Mouse (Mus musculus): Measurements from ENCODE around the gene Rgs9. TPM values are rescaled to one million over a fixed set of nuclear protein-coding genes. Genes with fewer than 3 reads are reported as not detected.

The Rgs9 gene
- polyA plus RNA-seq, 1 experiment from 2014 or later, result 16.1 TPM

GRCm38 (mm10) chr11:109334773-109335172, 36.8 kb upstream of the Rgs9 start:
- WGBS, result 94% methylated on average over 4 of the region's 4 CpGs
- Histone ChIP-seq H3K36me3 (ENCODE audit: control insufficient read depth, insufficient read depth, low read length) (no peaks in the 10 kb centered on the region), H3K4me3 (ENCODE audit: low read depth, low read length) (no peak overlapping the region), H3K4me1 (ENCODE audit: control insufficient read depth, insufficient read depth, low read length) (no peaks in the 10 kb centered on the region), H3K9me3 (ENCODE audit: control insufficient read depth, low read length) (no peaks in the 10 kb centered on the region), H3K27ac (ENCODE audit: low read depth, low read length) (no peak overlapping the region), H3K9ac (replicated peaks; ENCODE audit: low read depth, low read length) (no peak overlapping the region), H3K27me3 (ENCODE audit: control insufficient read depth, insufficient read depth, low read length) (no peaks in the 10 kb centered on the region), H3K4me2 (ENCODE audit: low read depth, low read length) (no peak overlapping the region)
- ATAC-seq (ENCODE audit: low read depth), result no peak

DNA sequence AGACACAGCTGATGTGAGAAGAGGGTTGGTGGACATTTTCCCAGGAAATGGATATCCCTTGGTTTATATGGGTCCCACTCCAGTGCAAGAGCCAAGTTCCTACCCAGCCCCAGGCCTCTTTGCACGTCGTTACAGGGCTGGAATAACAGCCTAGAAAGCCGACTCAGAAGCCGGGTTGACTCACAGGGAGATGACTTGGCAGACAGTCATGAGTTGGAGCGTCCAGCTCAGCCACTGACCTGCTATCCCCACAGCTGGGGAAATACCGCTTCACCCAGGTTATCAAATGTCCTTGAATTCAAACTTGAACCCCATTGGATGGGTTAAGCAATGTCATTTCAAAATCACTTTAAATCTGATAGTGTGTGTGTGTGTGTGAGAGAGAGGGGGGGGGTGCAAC, 34.8 kb upstream of the Rgs9 start:
- WGBS, result 78% methylated on average over 6 of the region's 6 CpGs
- no peaks in the 10 kb centered on the region for H3K36me3 ChIP-seq (ENCODE audit: control insufficient read depth, insufficient read depth, low read length)
- peaks cover 7% of the 10 kb centered on the region; the same call in 1 of the 2 replicates for H3K4me1 ChIP-seq (ENCODE audit: control insufficient read depth, insufficient read depth, low read length)
- H3K9ac ChIP-seq (replicated peaks; ENCODE audit: low read depth, low read length), result no peak overlapping the region
- H3K4me2 ChIP-seq (ENCODE audit: low read depth, low read length), result no peak overlapping the region
- no peaks in the 10 kb centered on the region for H3K27me3 ChIP-seq (ENCODE audit: control insufficient read depth, insufficient read depth, low read length)
- H3K9me3 ChIP-seq (ENCODE audit: control insufficient read depth, low read length), result no peaks in the 10 kb centered on the region
- no peak overlapping the region for H3K27ac ChIP-seq (ENCODE audit: low read depth, low read length)
- no peak for ATAC-seq (ENCODE audit: low read depth)
- H3K4me3 ChIP-seq (ENCODE audit: low read depth, low read length), result no peak overlapping the region

GRCm38 (mm10) chr11:109331424-109331824, 33.5 kb upstream of the Rgs9 start:
- Histone ChIP-seq H3K4me3 (ENCODE audit: low read depth, low read length) (no peak overlapping the region), H3K4me1 (ENCODE audit: control insufficient read depth, insufficient read depth, low read length) (peaks cover 10% of the 10 kb centered on the region; the same call in 1 of the 2 replicates), H3K9me3 (ENCODE audit: control insufficient read depth, low read length) (no peaks in the 10 kb centered on the region), H3K4me2 (ENCODE audit: low read depth, low read length) (peak overlapping the region; percentile 32), H3K27ac (ENCODE audit: low read depth, low read length) (no peak overlapping the region), H3K9ac (replicated peaks; ENCODE audit: low read depth, low read length) (no peak overlapping the region), H3K36me3 (ENCODE audit: control insufficient read depth, insufficient read depth, low read length) (no peaks in the 10 kb centered on the region), H3K27me3 (ENCODE audit: control insufficient read depth, insufficient read depth, low read length) (no peaks in the 10 kb centered on the region)
- WGBS, result 8% methylated on average over 6 of the region's 6 CpGs
- peak; percentile 92 for ATAC-seq (ENCODE audit: low read depth)

GRCm38 (mm10) chr11:109330706-109331393, 32.9 kb upstream of the Rgs9 start:
- no peaks in the 10 kb centered on the region for H3K27me3 ChIP-seq (ENCODE audit: control insufficient read depth, insufficient read depth, low read length)
- H3K4me2 ChIP-seq (ENCODE audit: low read depth, low read length), result peak overlapping the region; percentile 32
- H3K36me3 ChIP-seq (ENCODE audit: control insufficient read depth, insufficient read depth, low read length), result no peaks in the 10 kb centered on the region
- H3K4me1 ChIP-seq (ENCODE audit: control insufficient read depth, insufficient read depth, low read length), result peaks cover 10% of the 10 kb centered on the region; the same call in 1 of the 2 replicates
- ATAC-seq (ENCODE audit: low read depth), result peak; percentile 39; the same call in 1 of the 2 replicates
- no peak overlapping the region for H3K9ac ChIP-seq (replicated peaks; ENCODE audit: low read depth, low read length)
- no peak overlapping the region for H3K27ac ChIP-seq (ENCODE audit: low read depth, low read length)
- H3K4me3 ChIP-seq (ENCODE audit: low read depth, low read length), result no peak overlapping the region
- no peaks in the 10 kb centered on the region for H3K9me3 ChIP-seq (ENCODE audit: control insufficient read depth, low read length)
- 39% methylated on average over 17 of the region's 17 CpGs for WGBS

DNA sequence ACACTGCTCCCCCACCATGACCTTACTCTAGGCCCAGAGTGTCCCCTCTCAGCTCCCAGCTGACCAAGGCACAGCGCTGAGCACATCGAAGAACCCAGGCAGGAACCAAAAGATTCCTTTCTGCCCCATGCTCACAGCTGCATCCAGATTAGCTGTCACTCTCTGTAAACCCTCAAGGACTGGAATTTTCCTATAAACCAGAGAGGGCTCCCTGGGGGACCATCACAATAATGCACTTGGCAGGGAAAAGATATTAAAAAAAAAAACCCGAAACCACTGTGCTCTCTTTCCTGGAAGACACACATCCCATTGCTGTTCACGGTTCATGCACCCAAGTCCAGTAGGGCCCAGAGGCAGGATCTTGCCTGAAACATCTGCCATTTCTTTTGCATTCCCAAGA, 31.4 kb upstream of the Rgs9 start:
- H3K9ac ChIP-seq (replicated peaks; ENCODE audit: low read depth, low read length), result no peak overlapping the region
- no peaks in the 10 kb centered on the region for H3K27me3 ChIP-seq (ENCODE audit: control insufficient read depth, insufficient read depth, low read length)
- no peak overlapping the region for H3K27ac ChIP-seq (ENCODE audit: low read depth, low read length)
- H3K9me3 ChIP-seq (ENCODE audit: control insufficient read depth, low read length), result no peaks in the 10 kb centered on the region
- no peak for ATAC-seq (ENCODE audit: low read depth)
- no peaks in the 10 kb centered on the region for H3K36me3 ChIP-seq (ENCODE audit: control insufficient read depth, insufficient read depth, low read length)
- WGBS, result 52% methylated on average over 4 of the region's 4 CpGs
- no peak overlapping the region for H3K4me2 ChIP-seq (ENCODE audit: low read depth, low read length)
- H3K4me1 ChIP-seq (ENCODE audit: control insufficient read depth, insufficient read depth, low read length), result peaks cover 10% of the 10 kb centered on the region; the same call in 1 of the 2 replicates
- H3K4me3 ChIP-seq (ENCODE audit: low read depth, low read length), result no peak overlapping the region

GRCm38 (mm10) chr11:109327952-109328351, 30.0 kb upstream of the Rgs9 start:
- Histone ChIP-seq H3K27ac (ENCODE audit: low read depth, low read length) (no peak overlapping the region), H3K27me3 (ENCODE audit: control insufficient read depth, insufficient read depth, low read length) (no peaks in the 10 kb centered on the region), H3K9me3 (ENCODE audit: control insufficient read depth, low read length) (no peaks in the 10 kb centered on the region), H3K4me2 (ENCODE audit: low read depth, low read length) (no peak overlapping the region), H3K4me1 (ENCODE audit: control insufficient read depth, insufficient read depth, low read length) (peaks cover 10% of the 10 kb centered on the region; the same call in 1 of the 2 replicates), H3K4me3 (ENCODE audit: low read depth, low read length) (no peak overlapping the region), H3K36me3 (ENCODE audit: control insufficient read depth, insufficient read depth, low read length) (no peaks in the 10 kb centered on the region), H3K9ac (replicated peaks; ENCODE audit: low read depth, low read length) (no peak overlapping the region)
- no peak for ATAC-seq (ENCODE audit: low read depth)
- WGBS, result 83% methylated on average over 10 of the region's 10 CpGs

- Histone ChIP-seq H3K9ac (replicated peaks; ENCODE audit: low read depth, low read length) (no peak overlapping the region), H3K4me3 (ENCODE audit: low read depth, low read length) (no peak overlapping the region), H3K4me2 (ENCODE audit: low read depth, low read length) (no peak overlapping the region), H3K27ac (ENCODE audit: low read depth, low read length) (no peak overlapping the region; the same call in 1 of the 2 replicates), H3K9me3 (ENCODE audit: control insufficient read depth, low read length) (no peaks in the 10 kb centered on the region), H3K4me1 (ENCODE audit: control insufficient read depth, insufficient read depth, low read length) (peaks cover 10% of the 10 kb centered on the region; the same call in 1 of the 2 replicates), H3K27me3 (ENCODE audit: control insufficient read depth, insufficient read depth, low read length) (no peaks in the 10 kb centered on the region), H3K36me3 (ENCODE audit: control insufficient read depth, insufficient read depth, low read length) (no peaks in the 10 kb centered on the region)
- ATAC-seq (ENCODE audit: low read depth), result no peak
- WGBS, result 25% methylated on average over 3 of the region's 3 CpGs
Measured at GRCm38 (mm10) chr11:109327381-109327780, 29.5 kb upstream of the Rgs9 start.

- Histone ChIP-seq H3K27ac (ENCODE audit: low read depth, low read length) (no peak overlapping the region), H3K4me3 (ENCODE audit: low read depth, low read length) (no peak overlapping the region), H3K9ac (replicated peaks; ENCODE audit: low read depth, low read length) (no peak overlapping the region), H3K9me3 (ENCODE audit: control insufficient read depth, low read length) (no peaks in the 10 kb centered on the region), H3K27me3 (ENCODE audit: control insufficient read depth, insufficient read depth, low read length) (no peaks in the 10 kb centered on the region), H3K36me3 (ENCODE audit: control insufficient read depth, insufficient read depth, low read length) (no peaks in the 10 kb centered on the region), H3K4me2 (ENCODE audit: low read depth, low read length) (no peak overlapping the region), H3K4me1 (ENCODE audit: control insufficient read depth, insufficient read depth, low read length) (peaks cover 10% of the 10 kb centered on the region; the same call in 1 of the 2 replicates)
- 71% methylated on average over 13 of the region's 13 CpGs for WGBS
- no peak for ATAC-seq (ENCODE audit: low read depth)
Measured at GRCm38 (mm10) chr11:109326270-109326669, 28.3 kb upstream of the Rgs9 start.

- H3K4me2 ChIP-seq (ENCODE audit: low read depth, low read length), result no peak overlapping the region
- peak overlapping the region; percentile 16; the same call in 1 of the 2 replicates for H3K27ac ChIP-seq (ENCODE audit: low read depth, low read length)
- WGBS, result 32% methylated on average over 8 of the region's 8 CpGs
- no peaks in the 10 kb centered on the region for H3K9me3 ChIP-seq (ENCODE audit: control insufficient read depth, low read length)
- no peaks in the 10 kb centered on the region for H3K36me3 ChIP-seq (ENCODE audit: control insufficient read depth, insufficient read depth, low read length)
- H3K4me3 ChIP-seq (ENCODE audit: low read depth, low read length), result no peak overlapping the region
- peak; percentile 90 for ATAC-seq (ENCODE audit: low read depth)
- no peaks in the 10 kb centered on the region for H3K4me1 ChIP-seq (ENCODE audit: control insufficient read depth, insufficient read depth, low read length)
- H3K9ac ChIP-seq (replicated peaks; ENCODE audit: low read depth, low read length), result 0 out of 2 replicates have a peak overlapping the region, but pooled peaks have one; percentile 11
- no peaks in the 10 kb centered on the region for H3K27me3 ChIP-seq (ENCODE audit: control insufficient read depth, insufficient read depth, low read length)
Measured at GRCm38 (mm10) chr11:109320361-109320933, 22.5 kb upstream of the Rgs9 start.
